Mouse (Mus musculus) ovary, adult 18-20 months (tissue): ENCODE measurements around the gene Prr13.

Source experiments
- DNase-seq: peaks from one replicate; pipeline ENCODE4 v3.0.0; 2022; ENCODE audit warnings: low spot score, mixed read lengths

Prr13 gene

GRCm38 (mm10) chr15:102460971-102461370 is 2.1 kb downstream of the Prr13 start:
- no peak for DNase-seq

GRCm38 (mm10) chr15:102461430-102462075 is 2.7 kb downstream of the Prr13 start:
- no peak for DNase-seq

GRCm38 (mm10) chr15:102463666-102464065 is 4.8 kb downstream of the Prr13 start:
- no peak for DNase-seq

GRCm38 (mm10) chr15:102468675-102469370 is 10.0 kb downstream of the Prr13 start:
- no peak for DNase-seq

GRCm38 (mm10) chr15:102470183-102470604 is 11.4 kb downstream of the Prr13 start, which contains the start of gene Pcbp2:
Gene Pcbp2 (plus strand): TSS chr15:102470539.
- peak; percentile 97 for DNase-seq

GRCm38 (mm10) chr15:102470605-102471294 is 11.9 kb downstream of the Prr13 start:
- peak; percentile 76 for DNase-seq

- DNase-seq: no peak
Observed at GRCm38 (mm10) chr15:102471295-102471645, 12.4 kb downstream of the Prr13 start.

GRCm38 (mm10) chr15:102471727-102472126 is 12.9 kb downstream of the Prr13 start:
- no peak for DNase-seq

- no peak for DNase-seq
Observed at GRCm38 (mm10) chr15:102473246-102473645, 14.4 kb downstream of the Prr13 start.

- no peak for DNase-seq
Observed at GRCm38 (mm10) chr15:102474520-102474919, 15.7 kb downstream of the Prr13 start.

GRCm38 (mm10) chr15:102483136-102483535 is 24.3 kb downstream of the Prr13 start:
- DNase-seq: no peak

GRCm38 (mm10) chr15:102485853-102486252 is 27.0 kb downstream of the Prr13 start:
- DNase-seq: no peak

GRCm38 (mm10) chr15:102487664-102488063 is 28.8 kb downstream of the Prr13 start:
- no peak for DNase-seq

- DNase-seq: no peak
Observed at GRCm38 (mm10) chr15:102498322-102498721, 39.5 kb downstream of the Prr13 start.

- DNase-seq: no peak
Observed at GRCm38 (mm10) chr15:102499370-102499769, 40.5 kb downstream of the Prr13 start.

GRCm38 (mm10) chr15:102499851-102500250 is 41.0 kb downstream of the Prr13 start:
- DNase-seq: no peak

- no peak for DNase-seq
Observed at GRCm38 (mm10) chr15:102500479-102500878, 41.7 kb downstream of the Prr13 start.

GRCm38 (mm10) chr15:102501084-102501814 is 42.4 kb downstream of the Prr13 start:
- no peak for DNase-seq

- no peak for DNase-seq
Observed at GRCm38 (mm10) chr15:102502254-102502840, 43.5 kb downstream of the Prr13 start.

- DNase-seq: no peak
Observed at GRCm38 (mm10) chr15:102503447-102503846, 44.6 kb downstream of the Prr13 start, which contains the start of gene Gm10337. Gene Gm10337 (plus strand): TSS chr15:102503722.

GRCm38 (mm10) chr15:102503924-102504782 is 45.3 kb downstream of the Prr13 start:
- no peak for DNase-seq
